Comparison of ENCODE assay signal across 8 mouse cellular contexts in the genomic region with DNA sequence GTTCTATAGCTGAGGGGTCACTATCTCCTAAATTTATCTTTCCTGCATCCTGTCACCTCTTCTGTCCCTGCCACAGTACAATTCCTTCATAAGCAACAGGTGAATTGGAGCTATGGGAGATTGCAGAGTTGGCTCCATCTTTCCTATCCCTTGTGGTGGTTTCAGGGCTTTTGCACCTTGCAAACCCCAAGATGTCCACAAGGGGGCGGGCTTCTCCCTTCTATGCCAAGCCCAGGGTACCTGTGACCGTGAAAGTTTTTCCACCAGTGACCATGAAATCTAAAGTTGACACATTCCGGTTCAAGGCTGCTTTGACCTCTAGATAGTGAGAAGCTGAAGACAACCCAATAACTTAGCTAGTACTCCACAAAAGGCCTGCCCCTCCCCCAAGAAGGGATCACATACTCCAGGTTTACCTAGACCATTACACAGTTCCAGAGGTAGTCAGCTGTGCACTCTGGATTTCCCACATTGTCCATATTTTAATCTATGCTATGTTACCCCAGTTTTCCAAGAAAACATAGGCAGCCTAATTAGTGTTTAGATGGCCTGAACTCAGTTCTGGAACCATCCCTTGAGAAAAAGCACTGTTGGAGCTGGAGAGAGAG. TPM values are rescaled to one million over a fixed set of nuclear protein-coding genes. Genes with fewer than 3 reads are reported as not detected.
A peak's percentile ranks its signal among the peaks of the same experiment; 100 is the strongest.
DNase-seq lines count a peak whose midpoint lies in the region; ATAC-seq and TF ChIP-seq lines count a peak whose summit lies in the region.

No protein-coding gene starts in this region.

- DNase-seq in heart, adult 2 months = peak; percentile 37 to 79
- peak; percentile 84 to 89 for DNase-seq in cerebellum, postnatal 10 days
- DNase-seq in frontal cortex, postnatal 36 days (ENCODE audit: low spot score in 2 of 2) = peak; percentile 74 to 77
- peak; percentile 75 for DNase-seq in kidney, adult 9 months
- peak; percentile 65 for DNase-seq in limb, embryonic 14.5 days (ENCODE audit: low spot score)
- peak; percentile 29 to 58 for DNase-seq in natural killer cell, adult 2 months (ENCODE audit: low spot score in 2 of 2)
- peak; percentile 75 for DNase-seq in stomach, postnatal 0 days (ENCODE audit: low spot score)

- no peak for TF ChIP-seq POLR2A in heart, adult 2 months (IDR thresholded peaks at IDR 0.05; ENCODE audit: insufficient read depth, low read depth, low read length)
- no peak for TF ChIP-seq POLR2A in limb, embryonic 14.5 days (IDR thresholded peaks at IDR 0.05; ENCODE audit: borderline replicate concordance, extremely low read depth, insufficient read depth, insufficient read length)

- peaks cover 2% of the 10 kb centered on the region for H3K27me3 ChIP-seq in heart, adult 2 months (ENCODE audit: control insufficient read depth, insufficient read depth, low read length)
- peaks cover 59% of the 10 kb centered on the region for H3K27me3 ChIP-seq in heart, embryonic 12.5 days (replicated peaks)
- peaks cover 42% of the 10 kb centered on the region for H3K27me3 ChIP-seq in limb, embryonic 14.5 days (ENCODE audit: control insufficient read depth, insufficient read depth, low read length)
- H3K27me3 ChIP-seq in stomach, postnatal 0 days (ENCODE audit: control insufficient read depth, insufficient read depth, low read length) = peaks cover 10% of the 10 kb centered on the region

- no peak overlapping the region for H3K9ac ChIP-seq in heart, adult 2 months (ENCODE audit: low read depth, low read length)
- no peak overlapping the region for H3K9ac ChIP-seq in heart, embryonic 12.5 days
- no peak overlapping the region for H3K9ac ChIP-seq in limb, embryonic 14.5 days (ENCODE audit: low read depth, low read length, severe bottlenecking)
- H3K9ac ChIP-seq in stomach, postnatal 0 days (ENCODE audit: low read length) = no peak overlapping the region

- H3K27ac ChIP-seq in heart, adult 2 months = no peak overlapping the region
- H3K27ac ChIP-seq in heart, embryonic 12.5 days (ENCODE audit: poor library complexity, severe bottlenecking) = no peak overlapping the region
- H3K27ac ChIP-seq in limb, embryonic 14.5 days (replicated peaks; ENCODE audit: low read depth, low read length) = no peak overlapping the region
- H3K27ac ChIP-seq in stomach, postnatal 0 days (replicated peaks) = no peak overlapping the region

- no peaks in the 10 kb centered on the region for H3K79me2 ChIP-seq in heart, adult 2 months (replicated peaks; ENCODE audit: control insufficient read depth, insufficient read depth, low read length)

- H3K9me3 ChIP-seq in heart, embryonic 12.5 days (replicated peaks) = no peaks in the 10 kb centered on the region
- no peaks in the 10 kb centered on the region for H3K9me3 ChIP-seq in limb, embryonic 14.5 days (ENCODE audit: control insufficient read depth, low read length)
- H3K9me3 ChIP-seq in stomach, postnatal 0 days (ENCODE audit: control insufficient read depth, low read length) = no peaks in the 10 kb centered on the region

- ATAC-seq in heart, embryonic 12.5 days (ENCODE audit: insufficient number of reproducible peaks, low FRiP score) = no peak
- ATAC-seq in limb, embryonic 14.5 days (ENCODE audit: low FRiP score, low read depth) = peak; percentile 50; the same call in 1 of the 2 replicates
- ATAC-seq in stomach, postnatal 0 days (ENCODE audit: low FRiP score, low TSS enrichment) = peak; percentile 59

- no peaks in the 10 kb centered on the region for H3K4me1 ChIP-seq in heart, adult 2 months (ENCODE audit: control insufficient read depth, insufficient read depth, low read length)
- H3K4me1 ChIP-seq in heart, embryonic 12.5 days (replicated peaks) = peaks cover 6% of the 10 kb centered on the region
- peaks cover 2% of the 10 kb centered on the region; the same call in 1 of the 2 replicates for H3K4me1 ChIP-seq in limb, embryonic 14.5 days (ENCODE audit: control insufficient read depth, insufficient read depth, low read length)
- H3K4me1 ChIP-seq in stomach, postnatal 0 days (replicated peaks; ENCODE audit: control insufficient read depth, insufficient read depth) = no peaks in the 10 kb centered on the region

- 3% methylated on average over 3 of the region's 3 CpGs for WGBS in heart, adult 2 months
- 3% methylated on average over 3 of the region's 3 CpGs for WGBS in heart, embryonic 12.5 days
- WGBS in limb, embryonic 14.5 days = 7% methylated on average over 3 of the region's 3 CpGs
- 4% methylated on average over 3 of the region's 3 CpGs for WGBS in stomach, postnatal 0 days

- TF ChIP-seq EP300 in heart, adult 2 months (IDR thresholded peaks at IDR 0.05; ENCODE audit: insufficient read depth, low read depth, low read length) = no peak
- TF ChIP-seq EP300 in stomach, postnatal 0 days (optimal IDR thresholded peaks at IDR 0.05) = no peak

- peak; percentile 98 for TF ChIP-seq CTCF in heart, adult 2 months (IDR thresholded peaks at IDR 0.05)
- peak; percentile 93 for TF ChIP-seq CTCF in stomach, postnatal 0 days (IDR thresholded peaks at IDR 0.05; ENCODE audit: low read depth)

- no peak overlapping the region for H3K4me2 ChIP-seq in heart, embryonic 12.5 days
- no peak overlapping the region for H3K4me2 ChIP-seq in limb, embryonic 14.5 days (replicated peaks; ENCODE audit: low read depth, low read length, severe bottlenecking)
- H3K4me2 ChIP-seq in stomach, postnatal 0 days (replicated peaks; ENCODE audit: low read depth) = no peak overlapping the region

- intact Hi-C loops in heart, adult 2 months (cut with DNase I) = loop anchor here (1.0 to 2.0 kb wide), 2 partner anchors 182 to 231 kb away; no protein-coding TSS in a partner anchor

- no peak overlapping the region for H3K4me3 ChIP-seq in heart, adult 2 months
- no peak overlapping the region for H3K4me3 ChIP-seq in heart, embryonic 12.5 days
- no peak overlapping the region for H3K4me3 ChIP-seq in limb, embryonic 14.5 days (replicated peaks; ENCODE audit: low read length)
- H3K4me3 ChIP-seq in stomach, postnatal 0 days (ENCODE audit: low read depth, low read length) = no peak overlapping the region

- H3K36me3 ChIP-seq in heart, adult 2 months (ENCODE audit: control insufficient read depth, insufficient read depth, low read length) = no peaks in the 10 kb centered on the region
- H3K36me3 ChIP-seq in heart, embryonic 12.5 days = no peaks in the 10 kb centered on the region
- H3K36me3 ChIP-seq in limb, embryonic 14.5 days (ENCODE audit: control insufficient read depth, insufficient read depth, low read length) = no peaks in the 10 kb centered on the region
- H3K36me3 ChIP-seq in stomach, postnatal 0 days (ENCODE audit: control insufficient read depth, insufficient read depth, low read length) = no peaks in the 10 kb centered on the region

RNA-seq across cellular contexts. Expression of a gene that starts 6.4 kb away (rescaled TPM):
- total RNA-seq in heart, adult 2 months (2021) = under 1 TPM in 1 of 2 experiments, not detected in 1; 0.27 TPM
- 0.33 and 0.67 TPM in 2 replicates for polyA plus RNA-seq in heart, adult 2 months (2012; rRNA removed)
- polyA plus RNA-seq in heart, embryonic 12.5 days (2016; fragmentation: Nextera tagmentation; extraction: Ambion mirVana) = 0.70 and 0.92 TPM in 2 replicates
- polyA plus RNA-seq in limb, embryonic 14.5 days (2012; rRNA removed) = 6.6 and 8.3 TPM in 2 replicates
- 3.0 and 3.4 TPM in 2 replicates for polyA plus RNA-seq in limb, embryonic 14.5 days (2014; fragmentation: Nextera tagmentation; extraction: Ambion mirVana)
- polyA plus RNA-seq in stomach, postnatal 0 days (2015; fragmentation: Nextera tagmentation; extraction: Ambion mirVana) = 0.94 and 1.4 TPM in 2 replicates

RNA-seq across cellular contexts. Expression of a gene that starts 18.6 kb away (rescaled TPM):
- not detected for total RNA-seq in heart, adult 2 months (2021)
- polyA plus RNA-seq in heart, adult 2 months (2012; rRNA removed) = not detected in 2 replicates
- polyA plus RNA-seq in heart, embryonic 12.5 days (2016; fragmentation: Nextera tagmentation; extraction: Ambion mirVana) = not detected in 2 replicates
- polyA plus RNA-seq in limb, embryonic 14.5 days (2012; rRNA removed) = 0.09 and 0.12 TPM in 2 replicates
- 0.18 and 0.21 TPM in 2 replicates for polyA plus RNA-seq in limb, embryonic 14.5 days (2014; fragmentation: Nextera tagmentation; extraction: Ambion mirVana)
- not detected in 2 replicates for polyA plus RNA-seq in stomach, postnatal 0 days (2015; fragmentation: Nextera tagmentation; extraction: Ambion mirVana)
